Mouse (Mus musculus): ENCODE data around the gene Atp6v1c2.
A peak's percentile ranks its signal among the peaks of the same experiment; 100 is the strongest.

Atp6v1c2 gene

DNA sequence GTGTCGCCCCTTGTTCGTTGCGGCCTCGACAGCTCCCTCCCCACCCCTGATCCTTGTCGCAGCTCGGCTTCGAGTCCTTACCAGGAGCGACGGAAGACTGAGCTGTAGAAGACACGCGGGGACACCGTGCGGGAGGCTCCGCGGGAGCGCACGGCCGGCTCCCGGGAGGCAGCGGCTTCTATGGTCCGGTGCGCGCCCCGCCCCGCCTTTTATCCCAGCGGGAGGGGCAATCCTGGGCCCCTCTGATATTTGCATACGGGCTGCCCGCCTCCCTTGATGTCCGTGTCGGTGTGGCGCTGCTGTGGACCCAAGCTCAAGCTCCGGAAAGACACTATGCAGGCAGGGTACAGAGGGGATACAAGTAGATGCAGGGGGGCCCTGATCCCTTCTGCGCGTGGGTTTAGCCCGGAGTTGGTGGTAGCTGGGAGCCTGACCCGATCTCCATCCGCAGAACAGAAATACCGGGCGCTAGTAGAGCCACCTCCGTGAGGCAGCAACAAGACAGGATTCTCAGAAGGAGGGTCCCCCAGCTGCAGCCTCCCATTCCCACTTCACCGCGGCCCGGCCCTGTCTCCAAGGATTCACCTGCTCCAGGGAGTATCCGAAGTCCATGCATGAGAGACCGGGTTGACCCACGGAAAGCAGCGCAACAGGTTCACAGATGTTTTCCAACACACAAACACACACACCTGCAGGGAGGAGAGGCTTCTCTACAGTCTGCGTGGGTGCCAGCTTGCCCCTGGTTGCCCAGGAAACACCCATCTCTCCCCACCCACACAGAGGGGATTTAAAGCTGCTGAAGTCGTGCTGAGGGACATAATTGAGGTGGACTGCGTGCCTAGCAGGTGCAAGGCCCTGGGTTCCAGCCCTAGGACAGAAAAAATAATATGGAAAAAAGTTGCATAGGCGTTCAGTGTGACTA is 4.3 kb downstream of the Atp6v1c2 start:
- no peak for DNase-seq (ENCODE audit: low spot score)

DNA sequence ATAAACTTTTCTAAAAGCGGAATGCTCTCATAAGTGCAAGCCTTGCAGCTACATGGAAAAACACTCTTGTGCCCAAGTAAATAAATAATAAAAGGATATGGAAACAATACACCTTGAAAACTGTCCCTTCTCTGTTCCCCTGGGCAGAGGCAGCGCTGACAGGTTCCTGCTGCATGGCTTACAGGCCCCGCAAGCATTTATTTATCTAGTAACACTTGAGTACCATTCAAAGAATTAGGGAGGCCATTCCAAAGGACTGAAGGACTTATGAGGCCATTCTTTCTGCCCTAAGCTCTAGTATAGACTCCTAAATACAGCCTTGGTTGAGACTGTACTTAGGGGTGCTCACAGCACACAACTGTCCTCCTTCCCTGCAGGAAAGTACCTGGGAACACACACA is 10.7 kb downstream of the Atp6v1c2 start:
- DNase-seq (ENCODE audit: low spot score): no peak

DNA sequence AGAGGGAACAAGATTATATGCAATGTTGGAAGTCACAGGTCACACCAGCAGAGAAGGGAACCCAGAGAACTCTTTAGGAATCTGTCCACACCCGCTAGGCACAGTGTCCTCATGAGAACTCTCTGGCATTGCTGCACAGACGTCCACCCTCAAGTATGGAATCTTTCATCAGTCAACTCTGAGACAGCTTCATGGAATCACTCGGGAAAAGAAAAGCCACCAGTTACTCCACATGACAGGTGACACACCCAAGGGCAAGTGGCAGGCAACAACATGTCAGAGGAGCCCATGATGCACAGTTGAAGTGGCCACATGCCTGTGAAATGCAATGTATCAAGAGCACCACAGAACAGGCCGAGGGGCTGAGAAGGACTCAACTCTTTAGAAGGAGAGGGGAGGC is 11.2 kb downstream of the Atp6v1c2 start:
- DNase-seq (ENCODE audit: low spot score): no peak

DNA sequence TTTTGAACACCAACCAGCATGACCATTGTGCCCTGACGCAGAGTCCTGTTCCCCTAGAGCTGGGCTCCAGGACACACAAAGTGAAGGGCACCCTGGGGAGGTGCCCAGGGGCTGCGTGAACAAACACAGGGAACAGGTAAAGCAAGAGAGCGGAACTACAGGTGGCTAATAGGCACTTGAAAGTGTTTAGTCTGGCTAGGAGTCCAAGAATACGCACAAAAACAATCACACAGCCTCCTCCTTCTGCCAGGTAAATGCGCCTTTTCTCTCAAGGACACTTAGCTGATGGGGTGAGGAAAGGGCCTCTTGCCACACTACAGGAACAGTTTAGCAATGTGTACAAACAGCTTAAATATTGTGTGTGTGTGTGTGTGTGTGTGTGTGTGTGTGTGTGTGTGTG is 13.1 kb downstream of the Atp6v1c2 start:
- no peak for DNase-seq (ENCODE audit: low spot score)

DNA sequence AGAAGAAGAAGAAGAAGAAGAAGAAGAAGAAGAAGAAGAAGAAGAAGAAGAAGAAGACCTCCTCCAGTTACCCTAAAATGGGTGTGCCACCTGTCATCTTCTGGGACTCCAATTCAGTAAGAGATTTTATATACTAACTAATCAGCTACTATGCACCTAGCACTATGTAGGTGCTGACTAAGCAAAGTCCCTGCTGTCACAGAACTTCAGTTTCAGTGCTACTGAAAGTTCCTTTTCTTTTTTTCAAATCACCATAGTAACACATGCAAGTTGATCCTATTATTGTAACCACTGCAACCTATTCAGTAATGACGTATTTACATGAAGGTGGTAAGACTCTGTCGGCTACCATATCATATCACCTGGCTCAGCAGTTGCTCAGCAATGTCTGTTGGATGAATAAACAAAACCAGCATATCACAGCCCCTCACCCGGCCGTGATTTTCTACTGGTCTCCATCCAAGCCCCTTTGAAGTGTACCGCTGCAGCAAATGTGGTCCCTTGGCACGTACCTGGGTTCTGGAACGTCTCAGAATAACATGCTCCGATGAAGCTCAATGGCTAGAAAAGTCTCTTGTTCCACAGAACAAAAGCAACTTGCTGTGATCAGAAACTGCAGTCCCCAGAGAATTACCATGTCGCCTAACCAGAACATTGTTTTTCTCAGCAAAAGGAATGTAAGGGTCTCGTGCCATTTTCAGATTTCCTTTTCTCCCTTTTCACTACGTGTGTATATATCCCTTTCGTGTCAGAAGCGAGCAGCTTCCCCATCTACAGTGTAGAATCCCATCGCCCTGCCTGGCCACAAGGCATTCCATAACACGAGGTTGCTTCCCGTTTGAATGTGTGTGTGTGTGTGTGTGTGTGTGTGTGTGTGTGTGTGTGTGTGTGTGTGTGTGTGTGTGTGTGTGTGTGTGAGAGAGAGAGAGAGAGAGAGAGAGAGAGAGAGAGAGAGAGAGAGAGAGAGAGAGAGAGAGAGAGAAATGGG is 18.0 kb downstream of the Atp6v1c2 start:
- DNase-seq (ENCODE audit: low spot score): no peak

DNA sequence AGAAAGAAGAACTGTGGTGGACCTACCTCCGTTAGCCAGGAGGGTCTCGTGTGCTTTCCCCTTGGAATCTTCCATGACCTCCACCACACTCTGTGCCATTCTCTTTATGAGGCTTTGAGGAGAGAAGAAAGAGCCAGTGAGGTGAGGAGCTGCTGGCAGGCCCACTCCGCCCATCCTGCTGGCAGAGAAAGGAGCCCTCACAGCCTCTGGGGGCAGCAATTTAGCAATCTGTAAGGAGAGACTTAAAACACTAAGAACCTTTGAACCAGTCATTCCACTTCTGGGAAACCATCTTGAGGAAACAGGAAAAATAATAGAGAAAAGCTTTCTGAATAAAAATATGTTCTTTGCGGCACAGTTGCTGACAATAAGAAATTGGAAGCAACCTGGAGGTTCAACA is 20.9 kb downstream of the Atp6v1c2 start:
- no peak for DNase-seq (ENCODE audit: low spot score)

DNA sequence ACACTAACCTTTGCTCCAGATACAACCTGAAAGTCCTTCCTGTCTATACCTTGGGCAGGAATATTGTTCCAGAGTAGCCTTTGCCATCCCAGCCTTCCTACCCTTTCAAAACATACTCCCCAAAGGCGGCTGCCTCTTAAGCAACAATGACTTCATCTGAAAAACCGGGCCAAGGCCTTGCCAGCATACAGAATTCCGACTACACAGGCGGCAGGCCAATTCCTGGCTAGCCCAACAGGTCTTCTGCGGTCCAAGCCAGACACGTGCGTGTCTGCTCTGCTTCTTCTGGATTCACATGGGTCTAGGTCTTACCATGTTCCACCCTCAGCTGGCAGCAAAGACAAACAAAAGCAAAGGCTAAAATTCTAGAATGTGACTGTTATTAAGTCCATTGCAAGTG is 23.7 kb downstream of the Atp6v1c2 start:
- DNase-seq (ENCODE audit: low spot score): peak; percentile 38

DNA sequence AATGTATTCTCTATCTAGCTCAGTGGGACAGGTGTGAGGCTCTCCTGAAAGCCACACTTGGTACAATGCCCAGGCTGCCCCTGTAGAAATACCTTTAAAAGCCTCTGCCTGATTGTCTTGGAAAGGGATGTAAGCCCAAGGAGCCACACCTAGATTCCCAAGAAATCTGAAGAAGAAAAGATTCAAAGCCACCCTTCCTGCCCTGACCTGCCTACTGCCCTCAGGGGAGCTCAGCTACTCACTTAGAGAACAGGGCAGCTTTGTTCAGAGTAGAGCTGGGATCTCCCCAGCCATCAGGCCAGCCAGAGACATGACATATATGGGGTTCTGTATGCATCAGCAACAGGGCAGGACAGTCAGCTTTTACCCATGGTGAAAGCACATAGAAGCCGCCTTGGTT is 29.3 kb downstream of the Atp6v1c2 start:
- DNase-seq (ENCODE audit: low spot score): no peak

DNA sequence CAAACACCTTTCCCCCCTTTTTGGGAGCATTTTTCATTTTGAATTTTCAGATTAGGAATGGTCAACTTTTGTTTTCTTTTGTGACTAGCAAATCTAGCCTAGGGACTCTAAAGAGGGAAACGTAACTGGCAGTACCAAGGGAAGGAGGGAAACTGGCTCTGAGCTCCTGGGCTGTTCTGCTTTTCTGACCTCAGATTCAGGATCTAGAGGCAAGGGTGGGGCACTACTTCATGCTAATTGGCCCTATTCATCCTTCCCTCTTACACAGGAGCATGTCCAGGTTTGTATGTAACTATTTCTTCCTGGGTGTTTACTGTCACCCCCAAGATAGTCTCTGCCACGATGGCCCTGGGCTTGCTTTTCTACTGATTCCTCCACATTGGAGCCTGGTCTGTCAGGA is 32.3 kb downstream of the Atp6v1c2 start:
- no peak for DNase-seq (ENCODE audit: low spot score)

DNA sequence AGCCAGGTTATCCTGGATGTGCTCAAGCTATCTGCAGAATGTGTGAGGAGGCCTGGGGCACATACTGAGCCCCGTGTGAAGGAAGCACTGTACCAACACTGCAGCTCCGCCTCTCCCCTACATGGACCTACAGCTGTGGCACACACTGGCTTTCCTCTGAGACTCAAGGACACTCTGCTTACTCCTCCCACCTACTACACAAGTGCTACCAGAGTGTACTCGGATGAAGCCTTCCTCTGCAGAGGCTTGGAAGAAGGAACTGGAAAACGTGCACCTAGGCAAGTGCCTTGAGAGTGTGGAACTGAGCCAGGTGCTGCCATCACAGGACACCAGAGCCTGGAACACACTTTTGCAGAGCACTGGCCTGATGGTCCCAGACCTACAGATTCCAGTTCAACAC is 38.6 kb downstream of the Atp6v1c2 start:
- peak; percentile 30 for DNase-seq (ENCODE audit: low spot score)

DNA sequence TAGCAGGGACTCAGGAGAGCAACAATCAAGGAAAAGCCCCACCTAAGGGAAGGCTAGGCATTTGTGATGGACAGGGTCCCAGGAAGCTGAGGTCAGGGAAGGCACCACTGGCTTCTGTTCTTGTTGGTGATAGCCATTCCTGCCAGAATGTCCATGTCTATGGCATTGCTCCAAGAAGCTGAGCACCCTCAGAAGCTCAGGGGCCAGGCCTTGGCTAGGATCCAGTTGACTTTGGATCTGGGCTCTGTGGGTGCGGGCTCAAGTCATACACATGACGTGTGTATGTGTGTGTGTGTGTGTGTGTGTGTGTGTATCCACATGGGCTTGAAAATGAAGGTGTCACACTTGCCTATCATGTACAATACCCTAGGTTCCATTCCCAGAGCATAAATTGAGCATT is 39.2 kb downstream of the Atp6v1c2 start:
- DNase-seq (ENCODE audit: low spot score): no peak

DNA sequence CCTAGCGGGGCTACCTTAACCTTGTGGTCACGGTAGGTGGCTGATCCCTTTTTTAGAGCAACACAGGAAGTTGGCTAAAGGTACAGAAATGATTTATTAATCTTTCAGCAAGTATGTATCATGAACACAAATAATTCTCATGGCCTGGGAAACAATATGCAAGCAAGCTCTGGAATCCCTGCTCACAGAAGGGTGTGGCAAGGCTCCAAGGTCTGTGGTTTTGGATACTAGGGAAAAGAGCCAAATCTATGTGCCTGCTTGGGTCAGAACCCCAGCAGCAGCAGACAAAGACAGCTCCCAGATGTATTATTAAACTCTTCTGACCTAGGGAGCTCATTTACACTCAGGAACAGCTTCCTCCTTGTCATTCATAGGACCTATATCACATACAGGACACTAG is 40.1 kb downstream of the Atp6v1c2 start:
- DNase-seq (ENCODE audit: low spot score): peak; percentile 56

DNA sequence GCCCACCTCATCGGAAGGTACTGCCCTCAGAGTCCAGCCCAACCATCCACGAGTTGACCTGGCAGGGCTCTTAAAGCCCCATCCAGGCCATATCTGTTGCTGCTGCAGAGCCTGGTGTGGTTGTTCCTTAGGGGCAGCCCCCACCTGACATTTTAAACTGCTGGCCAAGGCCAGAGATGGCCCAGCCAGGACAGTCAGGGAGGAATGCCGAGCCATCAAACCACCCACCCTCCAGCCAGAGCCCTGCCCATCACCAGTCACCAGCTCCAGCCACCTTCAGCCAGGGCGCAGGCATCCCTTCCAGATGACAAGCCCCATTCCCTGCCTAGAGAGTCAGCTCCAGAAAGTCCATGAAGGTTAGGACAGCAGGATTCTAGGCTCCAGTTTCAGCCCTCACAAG is 40.7 kb downstream of the Atp6v1c2 start:
- no peak for DNase-seq (ENCODE audit: low spot score)

DNA sequence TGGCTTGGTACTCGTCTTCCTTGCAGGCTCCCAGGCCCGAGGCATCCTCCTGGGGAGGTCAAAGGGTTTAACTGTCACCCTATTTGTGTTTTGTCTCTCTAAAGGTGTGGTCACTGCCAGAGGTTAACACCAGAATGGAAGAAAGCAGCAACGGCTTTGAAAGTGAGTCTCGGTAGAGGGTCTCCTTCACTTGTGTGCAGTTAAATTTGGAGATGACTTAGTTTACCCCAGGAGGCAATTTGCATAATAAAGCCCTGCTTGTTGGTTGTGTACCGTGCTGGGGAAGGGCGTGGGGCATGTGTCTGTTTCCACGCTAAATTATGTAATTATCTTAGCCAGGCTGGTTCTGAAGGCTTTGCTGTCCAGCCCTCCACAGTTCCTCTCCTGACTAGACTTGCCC is 55.3 kb downstream of the Atp6v1c2 start:
- no peak for DNase-seq (ENCODE audit: low spot score)

DNA sequence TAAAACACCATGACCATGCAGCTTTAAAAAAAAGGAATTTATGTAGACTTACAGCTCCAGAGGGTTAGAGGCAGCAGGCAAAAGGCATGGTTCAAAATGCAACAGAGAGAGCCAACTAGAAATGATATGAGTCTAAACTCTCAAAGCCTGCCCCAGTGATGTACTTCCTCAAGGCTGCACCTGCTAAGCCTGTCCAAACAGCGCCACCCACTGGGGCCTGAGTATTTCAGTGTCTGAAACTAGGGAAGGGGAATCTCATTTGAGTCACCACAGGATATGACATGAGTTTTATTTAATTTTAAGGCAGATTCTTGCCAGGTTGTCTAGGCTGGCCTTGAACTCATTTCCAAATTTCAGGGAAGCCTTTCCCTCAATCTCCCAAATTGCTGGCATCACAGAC is 57.9 kb downstream of the Atp6v1c2 start:
- DNase-seq (ENCODE audit: low spot score): no peak

DNA sequence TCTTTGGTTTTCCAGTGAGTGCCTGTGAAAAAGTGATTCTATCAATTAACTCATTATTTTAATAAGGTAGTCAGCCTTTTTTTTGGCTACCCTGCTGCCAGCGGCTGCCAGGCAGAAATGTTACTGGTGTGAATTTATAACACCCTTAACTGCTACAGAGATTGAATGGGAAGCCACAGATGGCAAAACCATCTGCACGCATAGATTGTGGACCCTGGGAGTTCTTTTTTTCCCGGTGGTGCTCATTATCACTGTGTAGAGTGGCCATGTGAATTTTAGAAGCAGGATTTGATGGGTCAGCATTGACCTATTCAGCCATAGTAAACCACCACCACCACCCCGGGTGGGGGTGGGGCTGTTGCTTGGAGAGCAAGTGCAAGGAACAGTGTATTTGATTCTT is 61.8 kb downstream of the Atp6v1c2 start:
- DNase-seq (ENCODE audit: low spot score): no peak

DNA sequence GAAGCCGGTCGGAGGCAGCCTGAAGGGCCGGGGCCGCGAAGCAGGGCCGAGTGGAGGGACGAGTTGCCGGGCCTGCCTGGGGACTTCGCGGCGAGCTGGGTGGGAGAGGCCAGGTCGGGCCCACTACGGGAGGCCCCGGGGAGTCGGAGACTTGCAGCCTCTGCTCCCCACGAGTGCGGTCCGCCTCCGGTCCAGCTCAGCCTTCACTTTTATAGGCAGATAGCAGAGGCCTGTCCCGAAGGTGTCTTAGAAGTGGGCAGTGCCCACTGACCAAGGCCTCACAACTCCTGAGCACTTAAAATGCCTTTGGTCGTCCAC is 62.5 kb downstream of the Atp6v1c2 start:
- no peak for DNase-seq (ENCODE audit: low spot score)

DNA sequence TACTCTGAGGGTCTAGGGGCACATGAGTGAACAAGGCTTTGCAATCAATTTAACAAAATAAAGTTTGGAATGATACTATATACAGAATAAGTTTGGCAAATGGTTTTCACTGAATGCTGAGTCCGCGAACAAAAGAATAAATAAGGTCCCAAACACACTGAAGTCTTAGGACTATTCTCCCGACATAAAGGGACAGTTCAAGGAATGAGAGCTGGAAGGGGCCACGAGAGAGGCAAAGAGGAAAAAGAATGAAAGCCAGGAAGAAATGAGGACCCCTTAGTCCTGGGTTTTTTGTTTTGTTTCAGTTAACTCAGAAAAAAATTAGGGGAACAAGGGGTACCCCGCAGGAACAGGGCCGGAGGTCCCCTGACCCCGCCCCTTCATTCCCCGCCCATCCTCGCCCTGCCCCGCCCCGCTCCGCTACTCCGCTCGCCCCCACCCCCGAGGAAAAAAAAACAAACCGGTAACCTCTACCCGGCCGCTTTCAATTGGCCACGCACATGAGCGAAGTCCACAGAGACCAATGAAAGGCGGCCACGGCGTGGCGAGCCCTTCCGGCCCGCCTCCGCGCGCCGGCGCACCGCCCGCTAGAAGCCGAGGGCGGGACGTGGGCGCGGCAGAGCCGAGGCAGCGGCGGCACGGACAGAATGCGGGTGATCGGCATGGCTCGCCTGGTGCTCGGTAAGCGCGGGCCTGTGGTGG is 63.0 kb downstream of the Atp6v1c2 start, which contains the start of gene Pdia6:
Gene Pdia6 (plus strand): TSS at position 575 of the 702 bp plus-strand sequence.
- DNase-seq (ENCODE audit: low spot score): peak; percentile 86

DNA sequence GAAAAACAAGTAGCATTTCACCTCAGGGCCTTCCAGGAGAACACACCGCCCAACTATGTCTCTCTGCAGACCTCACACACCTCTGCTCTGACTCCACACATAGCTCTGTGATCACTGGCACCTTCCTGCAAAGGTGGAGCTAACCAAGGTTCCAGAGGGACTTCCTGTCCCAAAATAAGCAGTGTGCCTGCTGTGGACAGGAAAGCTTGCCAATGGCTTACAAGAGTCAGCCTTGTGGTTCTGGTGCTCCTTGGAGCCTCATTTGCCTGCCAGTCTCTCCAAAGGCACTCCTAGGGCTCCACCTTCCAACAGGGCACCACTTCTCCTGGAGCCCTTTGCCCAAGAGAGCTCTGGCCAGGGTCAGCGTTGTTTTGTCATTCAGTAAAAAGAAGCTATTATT is 64.3 kb downstream of the Atp6v1c2 start:
- DNase-seq (ENCODE audit: low spot score): no peak

DNA sequence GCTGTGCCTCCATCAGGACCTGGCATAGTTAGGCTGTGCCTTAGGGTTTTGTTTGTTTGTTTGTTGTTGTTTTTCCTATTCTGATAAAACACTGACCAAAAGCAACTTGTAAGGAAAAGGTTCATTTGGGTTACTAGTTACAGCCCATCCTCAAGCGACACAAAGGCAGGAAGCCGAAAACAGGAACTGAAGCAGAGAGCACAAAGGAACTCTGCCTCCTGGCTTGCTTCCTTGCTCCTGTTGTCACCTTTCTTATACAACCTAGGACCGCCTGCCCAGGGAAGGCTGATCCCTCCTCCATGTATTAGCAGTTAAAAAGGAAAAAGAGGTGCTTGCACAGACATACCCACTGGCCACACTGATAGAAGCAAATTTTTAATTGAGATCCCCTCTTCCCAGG is 65.3 kb downstream of the Atp6v1c2 start:
- no peak for DNase-seq (ENCODE audit: low spot score)

DNA sequence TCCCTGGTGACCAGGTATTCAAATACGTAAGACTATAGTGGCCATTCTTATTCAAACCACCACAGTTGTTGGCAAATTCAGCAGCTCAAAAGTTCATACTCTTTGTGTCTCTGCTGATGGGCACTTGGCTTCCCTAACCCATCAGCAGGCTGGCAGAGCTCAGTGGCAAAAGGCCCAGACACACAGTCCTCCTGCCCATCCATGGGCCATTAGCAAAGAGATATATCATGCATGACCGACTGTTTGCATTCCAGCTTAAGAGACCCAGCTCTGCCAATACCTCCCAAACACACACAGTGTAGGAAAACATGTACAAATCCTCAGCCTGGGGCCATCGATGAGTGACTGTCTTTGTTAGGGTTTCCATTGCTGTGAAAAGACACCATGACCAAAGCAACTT is 68.2 kb downstream of the Atp6v1c2 start:
- no peak for DNase-seq (ENCODE audit: low spot score)

DNA sequence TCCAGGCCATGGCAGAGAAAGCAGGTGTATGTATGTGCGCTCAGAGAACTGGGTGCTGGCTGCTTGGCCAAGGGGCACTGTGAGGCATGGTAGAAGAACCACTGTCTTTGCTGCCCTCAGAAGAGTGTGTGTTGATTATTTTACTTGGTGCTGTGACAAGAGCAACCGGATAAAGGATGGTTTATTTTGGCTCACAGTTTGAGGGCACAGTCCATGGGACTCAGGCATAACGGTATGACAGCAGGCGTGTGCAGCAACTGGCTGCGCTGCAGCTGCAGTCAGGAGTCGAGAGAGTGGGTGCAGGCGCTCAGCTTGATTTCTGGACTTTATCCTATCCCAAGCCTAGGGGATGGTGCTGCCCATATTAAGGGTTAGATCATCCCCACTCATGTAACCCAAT is 70.7 kb downstream of the Atp6v1c2 start:
- no peak for DNase-seq (ENCODE audit: low spot score)
